Mouse (Mus musculus) stomach, embryonic 14.5 days (tissue): ENCODE measurements around the gene Mtif3. TPM values are rescaled to one million over a fixed set of nuclear protein-coding genes. Genes with fewer than 3 reads are reported as not detected.
"Not testable (repeated sequence)": the region's sequence is repeated elsewhere in the genome, so short reads cannot be mapped to it uniquely, and the experiment has no call there.

ENCODE experiments used
- ATAC-seq: fragments of 200-750 bp; cut with Nextera tagmentation; 2 replicates; pipeline ENCODE4 v1.8.0; 2017; ENCODE audit warnings: low read depth, moderate TSS enrichment; ENCODE audit not compliant: insufficient number of reproducible peaks, insufficient read depth, low FRiP score
- H3K27ac ChIP-seq: fragments of 300-500 bp; sonication (generic); 2 replicates; pipeline ENCODE4 v1.5.1; 2014; ENCODE audit warnings: mild to moderate bottlenecking, low read length, moderate library complexity, mixed read lengths
- H3K27me3 ChIP-seq: fragments of 300-500 bp; sonication (generic); 2 replicates; pipeline ENCODE4 v1.6.1; 2014; ENCODE audit warnings: low read length, control low read depth, mixed read lengths; ENCODE audit not compliant: control insufficient read depth, insufficient read depth
- H3K36me3 ChIP-seq: fragments of 300-500 bp; sonication (generic); 2 replicates; pipeline ENCODE4 v1.6.1; 2014; ENCODE audit warnings: mild to moderate bottlenecking, control low read depth, low read length, moderate library complexity, mixed read lengths; ENCODE audit not compliant: control insufficient read depth, insufficient read depth
- H3K4me1 ChIP-seq: fragments of 300-500 bp; sonication (generic); 2 replicates; pipeline ENCODE4 v1.6.1; 2014; ENCODE audit warnings: low read length, control low read depth, mixed read lengths; ENCODE audit not compliant: control insufficient read depth, insufficient read depth
- H3K4me2 ChIP-seq: fragments of 300-500 bp; sonication (generic); replicated peaks from 2 replicates; pipeline ENCODE4 v1.6.1; 2014; ENCODE audit warnings: low read depth, low read length, control low read depth
- H3K4me3 ChIP-seq: fragments of 300-500 bp; sonication (generic); 2 replicates; pipeline ENCODE4 v1.5.1; 2014; ENCODE audit warnings: low read depth, low read length, control low read depth
- H3K9ac ChIP-seq: fragments of 300-500 bp; sonication (generic); replicated peaks from 2 replicates; pipeline ENCODE4 v1.6.1; 2014; ENCODE audit warnings: low read depth, mild to moderate bottlenecking, control low read depth, low read length, moderate library complexity, mixed read lengths
- H3K9me3 ChIP-seq: fragments of 300-500 bp; sonication (generic); 2 replicates; pipeline ENCODE4 v1.6.1; 2016; ENCODE audit warnings: low read depth, low read length, control low read depth; ENCODE audit not compliant: control insufficient read depth
- WGBS: fragments of 180-500 bp; shearing (Covaris S2); extraction: QIAGEN DNeasy Blood & Tissue Kit; methylation state at CpG from one replicate; pipeline ENCODE4 v1.1.7; 2014; 5-methylcytosine and 5-hydroxymethylcytosine counted together
- polyA plus RNA-seq: library from polyadenylated mRNA; unstranded; fragments of >200 nt; fragmentation: Nextera tagmentation; extraction: Ambion mirVana; gene quantifications from 2 replicates; pipeline ENCODE4 v1.2.1, GENCODE M21; 2014

Gene Mtif3
- polyA plus RNA-seq, 1 experiment from 2014 or later: 29.9 TPM

DNA sequence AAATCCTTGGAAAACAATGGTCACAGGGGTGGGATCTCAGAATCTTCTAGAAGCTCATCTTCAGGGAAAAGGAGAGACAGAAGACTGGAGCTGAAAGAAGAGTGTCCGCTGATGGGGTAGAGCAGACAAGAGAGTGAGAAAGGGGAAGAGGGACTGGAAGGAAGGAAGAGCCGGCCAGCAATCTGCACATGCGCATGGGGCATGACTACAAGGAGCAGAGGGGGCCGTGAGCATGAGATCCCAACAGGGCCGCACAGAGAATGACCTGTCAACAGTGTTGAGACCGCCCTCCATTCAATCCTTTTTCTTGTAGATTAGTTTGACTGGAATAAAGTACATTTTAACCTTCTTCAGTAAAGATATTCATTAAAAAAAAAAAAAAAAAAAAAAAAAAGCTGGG, 16.1 kb downstream of the Mtif3 start:
- Histone ChIP-seq H3K9ac (no peak overlapping the region), H3K27me3 (no peaks in the 10 kb centered on the region), H3K27ac (no peak overlapping the region), H3K4me1 (peaks cover 12% of the 10 kb centered on the region; the same call in 1 of the 2 replicates), H3K36me3 (peaks cover 21% of the 10 kb centered on the region), H3K9me3 (0 out of 2 replicates have a peak, but pooled peaks cover 3% of the 10 kb centered on the region), H3K4me3 (no peak overlapping the region), H3K4me2 (no peak overlapping the region; the same call in 1 of the 2 replicates)
- 88% methylated on average over 6 of the region's 6 CpGs for WGBS
- no peak for ATAC-seq

DNA sequence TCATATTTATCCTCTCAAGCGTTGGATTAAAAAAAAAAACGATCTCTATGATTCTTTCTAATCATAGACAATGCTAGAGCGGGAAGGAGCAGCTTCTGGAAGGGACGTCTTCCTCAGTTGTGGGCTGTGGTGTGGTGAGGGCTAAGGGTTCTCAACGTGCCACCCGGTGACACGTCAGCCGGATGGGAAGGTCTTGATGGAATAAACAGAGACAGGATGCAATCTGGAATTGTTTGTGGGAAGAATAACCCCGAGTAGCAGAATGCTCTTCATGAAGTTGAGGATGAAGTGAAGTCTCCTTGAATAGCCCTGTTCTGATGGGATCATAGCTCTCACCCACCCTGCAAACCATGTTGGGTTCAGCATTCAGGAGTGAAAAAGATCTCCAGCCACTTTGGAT, 16.9 kb downstream of the Mtif3 start:
- no peak overlapping the region for H3K4me3 ChIP-seq
- H3K36me3 ChIP-seq: peaks cover 13% of the 10 kb centered on the region; the same call in 1 of the 2 replicates
- H3K27ac ChIP-seq: no peak overlapping the region
- no peak overlapping the region for H3K9ac ChIP-seq
- H3K27me3 ChIP-seq: no peaks in the 10 kb centered on the region
- 0 out of 2 replicates have a peak, but pooled peaks cover 3% of the 10 kb centered on the region for H3K9me3 ChIP-seq
- H3K4me1 ChIP-seq: peaks cover 12% of the 10 kb centered on the region; the same call in 1 of the 2 replicates
- WGBS: 81% methylated on average over 9 of the region's 9 CpGs
- ATAC-seq: no peak
- no peak overlapping the region for H3K4me2 ChIP-seq

DNA sequence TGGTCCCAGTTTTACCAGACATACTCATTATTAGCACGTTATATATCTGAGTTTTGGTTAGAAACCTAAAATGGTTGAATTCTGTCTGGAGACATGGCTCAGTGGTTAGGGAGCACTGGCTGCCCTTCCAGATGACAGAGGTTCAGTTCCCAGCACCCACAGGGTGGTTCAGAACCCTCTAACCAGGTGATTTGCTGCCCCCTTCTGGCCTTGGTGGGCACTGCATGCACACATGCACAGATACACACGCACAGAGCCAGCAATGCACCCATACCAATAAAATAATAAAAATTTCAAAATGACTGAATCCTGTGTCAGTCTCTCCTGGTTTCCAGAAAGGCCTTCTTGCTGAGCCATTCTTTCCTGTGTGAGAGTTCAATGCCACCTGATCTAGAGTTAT, 19.0 kb downstream of the Mtif3 start:
- Histone ChIP-seq H3K27ac (no peak overlapping the region), H3K9me3 (0 out of 2 replicates have a peak, but pooled peaks cover 3% of the 10 kb centered on the region), H3K4me2 (no peak overlapping the region), H3K9ac (no peak overlapping the region), H3K4me1 (peaks cover 6% of the 10 kb centered on the region; the same call in 1 of the 2 replicates), H3K27me3 (no peaks in the 10 kb centered on the region), H3K4me3 (no peak overlapping the region), H3K36me3 (no peaks in the 10 kb centered on the region)
- 93% methylated on average over 2 of the region's 2 CpGs for WGBS
- no peak for ATAC-seq

DNA sequence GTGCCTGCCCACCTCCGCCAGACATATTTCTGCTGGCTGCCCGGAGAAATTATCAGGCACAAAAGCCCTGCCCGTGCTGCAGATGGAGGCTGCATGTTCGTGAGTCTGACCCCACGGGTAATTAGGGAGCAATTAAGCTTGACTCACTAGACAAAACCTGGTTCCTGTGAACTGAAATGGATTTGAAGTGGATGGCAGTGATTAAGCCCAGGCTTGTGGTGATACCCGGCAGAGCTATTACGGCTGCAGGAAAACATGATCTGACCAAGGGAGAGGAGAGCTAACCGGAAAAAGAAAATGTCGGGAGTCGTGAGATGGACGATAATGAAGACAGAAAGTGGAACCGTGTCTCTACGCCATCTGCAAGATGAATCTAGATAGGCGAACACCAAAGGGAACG, 20.6 kb downstream of the Mtif3 start:
- Histone ChIP-seq H3K27me3 (no peaks in the 10 kb centered on the region), H3K27ac (no peak overlapping the region), H3K9me3 (0 out of 2 replicates have a peak, but pooled peaks cover 3% of the 10 kb centered on the region), H3K4me2 (no peak overlapping the region), H3K4me1 (no peaks in the 10 kb centered on the region), H3K4me3 (no peak overlapping the region), H3K9ac (no peak overlapping the region), H3K36me3 (no peaks in the 10 kb centered on the region)
- WGBS: 74% methylated on average over 15 of the region's 15 CpGs
- ATAC-seq: no peak

DNA sequence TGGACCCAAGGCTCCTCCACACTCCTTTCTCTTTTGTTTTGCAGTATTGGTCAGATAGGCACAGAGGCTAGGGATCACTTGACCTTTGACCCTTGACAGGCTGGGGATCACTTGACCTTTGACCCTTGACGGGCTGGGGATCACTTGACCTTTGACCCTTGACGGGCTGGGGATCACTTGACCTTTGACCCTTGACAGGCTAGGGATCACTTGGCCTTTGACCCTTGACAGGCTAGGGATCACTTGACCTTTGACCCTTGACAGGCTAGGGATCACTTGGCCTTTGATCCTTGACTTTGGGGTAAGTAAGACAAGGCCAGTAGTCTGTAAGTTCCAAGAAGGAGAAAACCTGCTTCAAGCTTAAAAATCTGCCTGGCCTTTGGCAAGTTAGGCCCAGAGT, 21.7 kb downstream of the Mtif3 start:
- H3K4me1 ChIP-seq, H3K4me2 ChIP-seq, H3K9me3 ChIP-seq, H3K27ac ChIP-seq, H3K27me3 ChIP-seq, H3K9ac ChIP-seq, ATAC-seq, H3K4me3 ChIP-seq, H3K36me3 ChIP-seq: not testable (repeated sequence)
- 25% methylated on average over 2 of the region's 2 CpGs for WGBS

DNA sequence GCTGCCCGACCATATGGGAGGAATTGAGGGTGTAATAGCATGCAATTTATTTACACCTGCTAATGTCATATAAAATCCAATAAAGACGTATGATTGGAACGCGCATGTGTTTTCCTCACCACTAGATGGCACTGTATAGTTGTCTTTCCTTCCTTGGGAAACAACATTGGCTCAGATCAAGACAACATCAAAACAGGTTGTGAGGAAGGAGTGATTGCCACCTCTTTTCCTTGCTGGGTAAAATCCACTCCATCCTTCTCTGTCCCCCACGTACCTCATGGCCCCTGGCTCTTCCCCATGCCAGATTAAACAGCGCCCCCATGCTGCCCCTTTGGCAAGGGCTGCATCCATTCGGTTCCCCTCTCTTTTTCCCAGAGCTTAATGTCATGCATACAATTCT, 23.4 kb downstream of the Mtif3 start:
- Histone ChIP-seq H3K9me3 (0 out of 2 replicates have a peak, but pooled peaks cover 3% of the 10 kb centered on the region), H3K4me3 (no peak overlapping the region), H3K27me3 (no peaks in the 10 kb centered on the region), H3K36me3 (no peaks in the 10 kb centered on the region), H3K4me2 (no peak overlapping the region), H3K27ac (no peak overlapping the region), H3K4me1 (no peaks in the 10 kb centered on the region), H3K9ac (no peak overlapping the region)
- 24% methylated on average over 7 of the region's 7 CpGs for WGBS
- no peak for ATAC-seq

DNA sequence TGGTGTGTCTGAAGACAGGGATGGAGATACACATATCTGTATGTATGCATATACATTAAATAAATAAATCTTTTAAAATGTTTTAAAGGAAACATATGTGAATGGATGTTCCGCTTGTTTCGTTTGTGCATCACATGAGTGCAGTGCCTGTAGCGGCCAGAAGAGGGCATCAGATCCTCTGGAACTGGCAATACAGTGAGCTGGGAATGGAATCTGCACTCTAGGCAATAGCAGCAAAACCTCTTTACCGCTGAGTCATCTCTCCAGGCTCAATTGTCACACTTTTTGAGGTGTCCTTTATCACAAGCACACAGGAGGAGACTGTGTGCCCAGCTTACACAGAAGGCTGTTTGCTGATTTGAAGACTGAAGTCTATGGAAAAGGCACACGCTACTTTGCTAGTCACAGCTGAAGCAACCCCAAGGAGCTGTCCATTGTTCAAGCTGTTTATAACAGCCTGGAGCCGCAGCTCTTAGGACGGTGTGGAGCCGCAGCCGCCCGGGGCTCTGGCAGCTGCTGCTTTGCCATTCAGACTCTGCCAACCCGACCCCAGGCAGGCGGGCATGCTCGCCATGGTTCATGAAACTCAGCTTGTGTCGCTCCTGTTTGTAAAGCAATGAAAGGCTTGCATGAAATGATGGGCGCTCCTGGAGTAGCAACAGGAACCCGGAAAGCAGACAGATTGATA, 24.3 kb downstream of the Mtif3 start:
- no peak overlapping the region for H3K4me2 ChIP-seq
- no peak overlapping the region for H3K9ac ChIP-seq
- no peaks in the 10 kb centered on the region for H3K27me3 ChIP-seq
- H3K4me3 ChIP-seq: no peak overlapping the region
- H3K4me1 ChIP-seq: no peaks in the 10 kb centered on the region
- no peak for ATAC-seq
- WGBS: 81% methylated on average over 16 of the region's 16 CpGs
- H3K27ac ChIP-seq: no peak overlapping the region
- H3K9me3 ChIP-seq: no peaks in the 10 kb centered on the region
- H3K36me3 ChIP-seq: no peaks in the 10 kb centered on the region

DNA sequence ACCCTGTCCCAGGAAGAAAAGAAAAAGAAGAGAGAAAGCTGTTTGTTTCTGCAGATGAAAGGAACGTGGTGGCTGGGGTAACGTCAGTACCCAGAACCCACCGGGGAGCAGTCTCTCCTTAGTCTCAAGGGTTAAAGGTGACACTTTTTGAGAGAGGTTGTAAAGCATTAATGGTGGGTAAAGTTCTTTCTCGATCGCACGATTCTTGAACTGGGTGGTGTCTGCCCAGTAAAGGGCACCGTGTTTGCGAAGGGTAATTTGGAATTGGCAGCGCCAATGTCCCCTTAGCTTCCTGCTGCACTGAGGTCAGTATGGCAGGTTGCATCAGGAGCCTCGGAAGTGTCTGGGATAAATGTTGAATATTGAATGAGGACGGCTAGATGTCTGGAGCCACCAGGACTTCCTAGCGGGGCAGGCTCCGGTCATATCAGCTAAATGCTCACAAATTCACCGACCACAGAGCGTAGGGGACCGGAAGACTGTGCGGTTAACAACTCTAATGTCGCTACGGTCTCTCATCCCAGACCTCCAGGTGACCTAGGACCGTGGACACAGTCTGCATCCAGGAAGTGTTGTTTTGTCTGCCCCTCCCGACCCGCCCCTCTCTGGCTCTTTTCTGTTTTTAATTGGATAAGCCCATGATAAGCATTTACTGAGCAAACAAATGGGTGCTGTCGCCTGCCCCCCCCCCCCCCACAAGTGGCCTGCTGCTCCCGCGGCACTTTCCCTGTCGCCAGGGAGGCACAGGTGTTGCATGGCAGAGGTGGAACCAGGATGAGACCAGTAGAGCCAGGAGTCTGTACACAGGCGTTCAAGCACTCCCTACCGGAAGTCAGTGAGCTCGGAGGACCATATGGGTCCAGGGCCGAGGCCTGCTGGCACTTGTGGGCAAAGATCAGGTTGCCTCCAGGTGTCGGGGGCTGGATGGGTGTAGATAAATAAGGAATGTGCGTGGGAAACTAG, 25.8 kb downstream of the Mtif3 start:
- H3K4me3 ChIP-seq: no peak overlapping the region
- H3K9me3 ChIP-seq: no peaks in the 10 kb centered on the region
- H3K4me1 ChIP-seq: no peaks in the 10 kb centered on the region
- H3K9ac ChIP-seq: no peak overlapping the region
- no peaks in the 10 kb centered on the region for H3K27me3 ChIP-seq
- ATAC-seq: no peak
- H3K4me2 ChIP-seq: no peak overlapping the region
- no peak overlapping the region for H3K27ac ChIP-seq
- 71% methylated on average over 32 of the region's 32 CpGs for WGBS
- no peaks in the 10 kb centered on the region for H3K36me3 ChIP-seq
